Mouse (Mus musculus) CD4-positive, CD25-positive, alpha-beta regulatory T cell (primary cell): ENCODE data around the gene Pgm2l1. TPM values are rescaled to one million over a fixed set of nuclear protein-coding genes. Genes with fewer than 3 reads are reported as not detected.

Experiments
- polyA plus RNA-seq: library from polyadenylated mRNA; unstranded; fragments of 100-300 nt; shearing (Covaris generic); gene quantifications from one replicate; pipeline ENCODE4 v1.2.1, GENCODE M21; 2017

Gene Pgm2l1
- polyA plus RNA-seq = 4.2 TPM

GRCm38 (mm10) chr7:100227158-100227875, at the start of gene Pgm2l1:
Gene Pgm2l1 (plus strand): TSS chr7:100227394.

GRCm38 (mm10) chr7:100285383-100285782, 58.2 kb downstream of the Pgm2l1 start, which contains the start of gene P4ha3:
Gene P4ha3 (plus strand): TSS chr7:100285520.

Other genes with a start within 250 kb of the Pgm2l1 start
- gene Rnf169, start 246.9 kb upstream of the Pgm2l1 start, polyA plus RNA-seq = 11.7 TPM
- gene Chrdl2, start 221.2 kb upstream of the Pgm2l1 start, polyA plus RNA-seq = not detected
- 42.5 TPM for gene Pold3, start 105.8 kb upstream of the Pgm2l1 start, polyA plus RNA-seq
- gene Lipt2, start 68.1 kb upstream of the Pgm2l1 start, polyA plus RNA-seq = 3.8 TPM
- gene Kcne3, start 50.9 kb upstream of the Pgm2l1 start, polyA plus RNA-seq = not detected
- gene P4ha3, start 58.1 kb downstream of the Pgm2l1 start, polyA plus RNA-seq = not detected
- gene C2cd3, start 144.8 kb downstream of the Pgm2l1 start, polyA plus RNA-seq = 52.9 TPM
- gene Ppme1, start 144.9 kb downstream of the Pgm2l1 start, polyA plus RNA-seq = 30.0 TPM
- gene Ucp3, start 245.6 kb downstream of the Pgm2l1 start, polyA plus RNA-seq = 0.12 TPM